Mouse (Mus musculus) bone marrow, adult 2 months (tissue): ENCODE measurements around the gene Tnni1.

Experiments used
- CTCF ChIP-seq: fragments of 200-500 bp; IDR thresholded peaks from 2 replicates; pipeline ENCODE4 v1.5.1; 2011; ENCODE audit warnings: low read length, control low read depth; ENCODE audit not compliant: control insufficient read depth, insufficient read depth
- POLR2A ChIP-seq: fragments of 200-500 bp; IDR thresholded peaks from 2 replicates; pipeline ENCODE4 v1.6.1; 2011; ENCODE audit warnings: low read depth, mild to moderate bottlenecking, control low read depth, low read length, borderline replicate concordance; ENCODE audit not compliant: control insufficient read depth

GRCm38 (mm10) chr1:135770896-135771572 lies 8.2 kb upstream of the Tnni1 start:
- TF ChIP-seq POLR2A (no peak), CTCF (no peak)
